Mouse (Mus musculus) cerebellum, adult 11-12 months (tissue): ENCODE measurements at regions not wholly inside any gene's neighbourhood (a gene's known extent, or its start where the extent isn't known, plus 50 kb on each side); places are given as distances from the start of the nearest gene placed in this dataset.

Experiments
- DNase-seq: peaks from one replicate; pipeline ENCODE4 v3.0.0; 2022

DNA sequence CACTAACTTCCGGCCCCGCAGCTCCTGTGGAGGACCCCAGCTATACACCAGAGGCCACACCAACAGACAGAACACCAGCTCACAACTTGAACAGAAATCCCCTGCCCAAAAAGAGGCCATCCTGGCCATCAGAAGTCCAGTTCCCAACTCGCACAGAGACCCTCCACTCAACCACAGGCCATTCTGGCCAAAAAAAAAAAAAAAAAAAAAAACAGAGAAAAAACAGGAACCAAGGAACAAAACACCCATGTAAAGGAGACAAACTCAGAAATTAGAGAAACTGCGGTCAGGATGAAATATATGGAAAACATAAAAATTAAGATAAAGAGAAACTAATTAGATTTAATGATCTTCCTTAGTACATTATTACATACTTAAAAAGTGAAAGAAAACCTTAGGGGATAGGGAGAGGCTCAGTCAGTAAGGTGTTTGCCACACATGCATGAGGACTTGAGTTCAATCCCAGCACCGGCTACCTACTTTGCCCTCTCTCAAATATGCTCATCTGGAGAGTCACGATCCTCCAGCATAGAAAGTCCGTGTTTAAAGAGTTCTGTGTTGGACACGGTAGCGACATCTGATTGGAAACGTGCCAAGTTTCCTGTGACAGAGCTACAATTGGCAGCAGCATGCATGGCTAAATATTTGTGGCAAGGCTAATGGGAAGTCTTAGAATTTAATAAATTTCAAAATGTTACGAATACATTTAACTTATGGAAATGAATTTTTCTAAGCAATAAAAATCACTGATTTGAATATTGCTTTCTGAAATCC lies 51.9 kb upstream of the Pde7b start:
- no peak for DNase-seq

GRCm38 (mm10) chr10:20775731-20776429 lies 51.0 kb upstream of the Pde7b start:
- DNase-seq = no peak
